Mouse (Mus musculus) embryonic fibroblast, embryonic 13.5 days (primary cell): ENCODE measurements at regions not wholly inside any gene's neighbourhood (a gene's known extent, or its start where the extent isn't known, plus 50 kb on each side); places are given as distances from the start of the nearest gene placed in this dataset.

Experiments
- CTCF ChIP-seq: IDR thresholded peaks from 2 replicates; pipeline ENCODE4 v1.5.1; 2011; ENCODE audit warnings: mild to moderate bottlenecking, control low read depth, low read length, moderate library complexity, borderline replicate concordance; ENCODE audit not compliant: insufficient read depth
- POLR2A ChIP-seq: IDR thresholded peaks from 2 replicates; pipeline ENCODE4 v1.6.1; 2011; ENCODE audit warnings: low read depth, mild to moderate bottlenecking, control low read depth, low read length, moderate library complexity

GRCm38 (mm10) chr17:66266803-66267202 lies 143.5 kb downstream of the Ddx11 start:
- TF ChIP-seq CTCF (no peak), POLR2A (no peak)
